ENCODE assay signal across 9 mouse cellular contexts in genomic region chr9:92769528-92769927, GRCm38 (mm10).
DNase-seq lines count a peak whose midpoint lies in the region; ATAC-seq lines count a peak whose summit lies in the region.
"Had no signal": no experiment of that assay in that cellular context is flagged by ENCODE, and none has a peak within 500 bp of the region (broad histone marks: within the 10 kb centered on the region; RNA-seq: fewer than 3 reads in every experiment).

No protein-coding gene starts in this region.

- H3K9ac ChIP-seq in midbrain, embryonic 11.5 days (ENCODE audit: low read length), result no peak overlapping the region
- H3K9ac ChIP-seq in midbrain, embryonic 13.5 days (replicated peaks), result no peak overlapping the region
- H3K9ac ChIP-seq: midbrain, embryonic 12.5 days had no signal

- H3K4me3 ChIP-seq in midbrain, embryonic 11.5 days (ENCODE audit: low read depth, low read length), result no peak overlapping the region
- no peak overlapping the region for H3K4me3 ChIP-seq in midbrain, embryonic 13.5 days (replicated peaks)
- H3K4me3 ChIP-seq: midbrain, embryonic 12.5 days had no signal

- DNase-seq in cerebellum, adult 18-20 months, result peak; percentile 8 to 13
- DNase-seq in cerebellum, adult 11-12 months, result no peak
- DNase-seq in midbrain, embryonic 11.5 days (ENCODE audit: low spot score, missing footprints), result peak; percentile 86
- peak; percentile 0 for DNase-seq in c-Kit-positive CD71-positive TER-119-positive erythroid progenitor cells, embryonic 14.5 days (ENCODE audit: low spot score)
- DNase-seq in lung, postnatal 14 days, result peak; percentile 29
- no peak for DNase-seq in layer of hippocampus, postnatal 36 days
- DNase-seq in layer of hippocampus, postnatal 25 days (ENCODE audit: extremely low spot score in 1 of 2, low spot score in 1 of 2), result no peak

- ATAC-seq in midbrain, embryonic 11.5 days (ENCODE audit: low FRiP score), result no peak
- ATAC-seq in midbrain, embryonic 13.5 days, result no peak

- no peaks in the 10 kb centered on the region for H3K27me3 ChIP-seq in midbrain, embryonic 11.5 days (ENCODE audit: control insufficient read depth, insufficient read depth, low read length)
- no peaks in the 10 kb centered on the region for H3K27me3 ChIP-seq in midbrain, embryonic 13.5 days
- H3K27me3 ChIP-seq: midbrain, embryonic 12.5 days had no signal

- H3K9me3 ChIP-seq in midbrain, embryonic 11.5 days (ENCODE audit: control insufficient read depth, low read length), result no peaks in the 10 kb centered on the region
- H3K9me3 ChIP-seq in midbrain, embryonic 13.5 days, result no peaks in the 10 kb centered on the region
- H3K9me3 ChIP-seq: midbrain, embryonic 12.5 days had no signal

- WGBS in midbrain, embryonic 11.5 days, result 60% methylated on average over 2 of the region's 2 CpGs
- whole genome bisulfite sequencing in midbrain, embryonic 13.5 days, result 68% methylated on average over 2 of the region's 2 CpGs

- H3K27ac ChIP-seq in midbrain, embryonic 11.5 days (ENCODE audit: low read depth, low read length), result no peak overlapping the region
- no peak overlapping the region for H3K27ac ChIP-seq in midbrain, embryonic 13.5 days
- H3K27ac ChIP-seq: midbrain, embryonic 12.5 days had no signal

- no peaks in the 10 kb centered on the region for H3K36me3 ChIP-seq in midbrain, embryonic 11.5 days (ENCODE audit: control insufficient read depth, insufficient read depth, low read length)
- H3K36me3 ChIP-seq in midbrain, embryonic 13.5 days, result no peaks in the 10 kb centered on the region
- H3K36me3 ChIP-seq: midbrain, embryonic 12.5 days had no signal

- no peaks in the 10 kb centered on the region for H3K4me1 ChIP-seq in midbrain, embryonic 11.5 days (ENCODE audit: control insufficient read depth, insufficient read depth, low read length)
- no peaks in the 10 kb centered on the region for H3K4me1 ChIP-seq in midbrain, embryonic 13.5 days (replicated peaks)
- H3K4me1 ChIP-seq: midbrain, embryonic 12.5 days had no signal

- no peak overlapping the region for H3K4me2 ChIP-seq in midbrain, embryonic 11.5 days
- H3K4me2 ChIP-seq in midbrain, embryonic 13.5 days (replicated peaks), result no peak overlapping the region
- H3K4me2 ChIP-seq: midbrain, embryonic 12.5 days had no signal

Comparison
In these comparisons a context has a peak if more than half of its experiments do, and no peak if none do; other contexts are left out.
1. DNase-seq: peak in cerebellum, adult 18-20 months (2 of 2), midbrain, embryonic 11.5 days (single experiment), c-Kit-positive CD71-positive TER-119-positive erythroid progenitor cells, embryonic 14.5 days (single experiment) and lung, postnatal 14 days (single experiment); none in cerebellum, adult 11-12 months (single experiment), layer of hippocampus, postnatal 36 days (0 of 2) and layer of hippocampus, postnatal 25 days (0 of 2).